Mouse (Mus musculus): Measurements from ENCODE around the gene Usp7. TPM values are rescaled to one million over a fixed set of nuclear protein-coding genes. Genes with fewer than 3 reads are reported as not detected.

The Usp7 gene
- polyA plus RNA-seq, 1 experiment from 2014 or later: 38.8 TPM

GRCm38 (mm10) chr16:8667261-8667660 is 124.8 kb downstream of the Usp7 start:
- H3K27ac ChIP-seq (ENCODE audit: low read depth, low read length): no peak overlapping the region
- no peaks in the 10 kb centered on the region for H3K27me3 ChIP-seq (ENCODE audit: control insufficient read depth, insufficient read depth, low read length)
- H3K4me1 ChIP-seq (ENCODE audit: control insufficient read depth, insufficient read depth, low read length): peaks cover 28% of the 10 kb centered on the region
- H3K4me3 ChIP-seq (ENCODE audit: low read depth, low read length): no peak overlapping the region
- no peak for DNase-seq (ENCODE audit: low spot score)
- WGBS: 88% methylated on average over 7 of the region's 7 CpGs
- H3K36me3 ChIP-seq (ENCODE audit: control insufficient read depth, insufficient read depth, low read length): peaks cover 3% of the 10 kb centered on the region; the same call in 1 of the 2 replicates
- no peak overlapping the region for H3K4me2 ChIP-seq (ENCODE audit: low read depth)
- no peaks in the 10 kb centered on the region for H3K9me3 ChIP-seq (ENCODE audit: control insufficient read depth, low read length)
- H3K9ac ChIP-seq (ENCODE audit: low read length): no peak overlapping the region
- ATAC-seq (ENCODE audit: insufficient read depth, low FRiP score, low TSS enrichment): no peak

- Histone ChIP-seq H3K4me1 (ENCODE audit: control insufficient read depth, insufficient read depth, low read length) (peaks cover 28% of the 10 kb centered on the region), H3K9me3 (ENCODE audit: control insufficient read depth, low read length) (no peaks in the 10 kb centered on the region), H3K27ac (ENCODE audit: low read depth, low read length) (no peak overlapping the region), H3K36me3 (ENCODE audit: control insufficient read depth, insufficient read depth, low read length) (peaks cover 3% of the 10 kb centered on the region; the same call in 1 of the 2 replicates), H3K9ac (ENCODE audit: low read length) (no peak overlapping the region), H3K4me3 (ENCODE audit: low read depth, low read length) (no peak overlapping the region), H3K27me3 (ENCODE audit: control insufficient read depth, insufficient read depth, low read length) (no peaks in the 10 kb centered on the region), H3K4me2 (ENCODE audit: low read depth) (no peak overlapping the region)
- no peak for DNase-seq (ENCODE audit: low spot score)
- WGBS: 57% methylated on average over 2 of the region's 2 CpGs
- ATAC-seq (ENCODE audit: insufficient read depth, low FRiP score, low TSS enrichment): no peak
Observed at GRCm38 (mm10) chr16:8666452-8666851, 125.7 kb downstream of the Usp7 start.

GRCm38 (mm10) chr16:8665367-8665766 is 126.7 kb downstream of the Usp7 start:
- 79% methylated on average over 5 of the region's 5 CpGs for WGBS
- peaks cover 24% of the 10 kb centered on the region for H3K4me1 ChIP-seq (ENCODE audit: control insufficient read depth, insufficient read depth, low read length)

GRCm38 (mm10) chr16:8663606-8664539 is 128.2 kb downstream of the Usp7 start:
- Histone ChIP-seq H3K4me2 (ENCODE audit: low read depth) (no peak overlapping the region), H3K36me3 (ENCODE audit: control insufficient read depth, insufficient read depth, low read length) (peaks cover 9% of the 10 kb centered on the region), H3K27ac (ENCODE audit: low read depth, low read length) (no peak overlapping the region), H3K27me3 (ENCODE audit: control insufficient read depth, insufficient read depth, low read length) (no peaks in the 10 kb centered on the region), H3K9ac (ENCODE audit: low read length) (no peak overlapping the region), H3K9me3 (ENCODE audit: control insufficient read depth, low read length) (no peaks in the 10 kb centered on the region), H3K4me1 (ENCODE audit: control insufficient read depth, insufficient read depth, low read length) (peaks cover 12% of the 10 kb centered on the region), H3K4me3 (ENCODE audit: low read depth, low read length) (no peak overlapping the region)
- ATAC-seq (ENCODE audit: insufficient read depth, low FRiP score, low TSS enrichment): no peak
- 80% methylated on average over 24 of the region's 24 CpGs for WGBS
- no peak for DNase-seq (ENCODE audit: low spot score)

More at GRCm38 (mm10) chr16:8665367-8665766, 126.7 kb downstream of the Usp7 start:
- DNase-seq (ENCODE audit: low spot score): no peak
- H3K9me3 ChIP-seq (ENCODE audit: control insufficient read depth, low read length): no peaks in the 10 kb centered on the region
- no peak overlapping the region for H3K27ac ChIP-seq (ENCODE audit: low read depth, low read length)
- no peak overlapping the region for H3K4me3 ChIP-seq (ENCODE audit: low read depth, low read length)
- no peaks in the 10 kb centered on the region for H3K27me3 ChIP-seq (ENCODE audit: control insufficient read depth, insufficient read depth, low read length)
- H3K36me3 ChIP-seq (ENCODE audit: control insufficient read depth, insufficient read depth, low read length): peaks cover 7% of the 10 kb centered on the region
- H3K9ac ChIP-seq (ENCODE audit: low read length): no peak overlapping the region
- H3K4me2 ChIP-seq (ENCODE audit: low read depth): no peak overlapping the region
- ATAC-seq (ENCODE audit: insufficient read depth, low FRiP score, low TSS enrichment): no peak

GRCm38 (mm10) chr16:8663022-8663421 is 129.1 kb downstream of the Usp7 start:
- Histone ChIP-seq H3K36me3 (ENCODE audit: control insufficient read depth, insufficient read depth, low read length) (peaks cover 9% of the 10 kb centered on the region), H3K4me1 (ENCODE audit: control insufficient read depth, insufficient read depth, low read length) (peaks cover 6% of the 10 kb centered on the region; the same call in 1 of the 2 replicates), H3K4me2 (ENCODE audit: low read depth) (no peak overlapping the region), H3K9me3 (ENCODE audit: control insufficient read depth, low read length) (no peaks in the 10 kb centered on the region), H3K27me3 (ENCODE audit: control insufficient read depth, insufficient read depth, low read length) (no peaks in the 10 kb centered on the region), H3K4me3 (ENCODE audit: low read depth, low read length) (no peak overlapping the region), H3K9ac (ENCODE audit: low read length) (no peak overlapping the region), H3K27ac (ENCODE audit: low read depth, low read length) (no peak overlapping the region)
- no peak for DNase-seq (ENCODE audit: low spot score)
- no peak for ATAC-seq (ENCODE audit: insufficient read depth, low FRiP score, low TSS enrichment)
- 83% methylated on average over 2 of the region's 2 CpGs for WGBS

- H3K4me1 ChIP-seq (ENCODE audit: control insufficient read depth, insufficient read depth, low read length): no peaks in the 10 kb centered on the region
- peaks cover 13% of the 10 kb centered on the region for H3K36me3 ChIP-seq (ENCODE audit: control insufficient read depth, insufficient read depth, low read length)
- H3K9me3 ChIP-seq (ENCODE audit: control insufficient read depth, low read length): no peaks in the 10 kb centered on the region
- H3K4me3 ChIP-seq (ENCODE audit: low read depth, low read length): no peak overlapping the region
- 93% methylated on average over 4 of the region's 4 CpGs for WGBS
- H3K27ac ChIP-seq (ENCODE audit: low read depth, low read length): no peak overlapping the region
- H3K4me2 ChIP-seq (ENCODE audit: low read depth): no peak overlapping the region
- H3K27me3 ChIP-seq (ENCODE audit: control insufficient read depth, insufficient read depth, low read length): no peaks in the 10 kb centered on the region
- H3K9ac ChIP-seq (ENCODE audit: low read length): no peak overlapping the region
- ATAC-seq (ENCODE audit: insufficient read depth, low FRiP score, low TSS enrichment) (no peak), DNase-seq (ENCODE audit: low spot score) (no peak)
Observed at GRCm38 (mm10) chr16:8658764-8659163, 133.3 kb downstream of the Usp7 start.

GRCm38 (mm10) chr16:8658349-8658748 is 133.8 kb downstream of the Usp7 start:
- no peaks in the 10 kb centered on the region for H3K9me3 ChIP-seq (ENCODE audit: control insufficient read depth, low read length)
- no peak overlapping the region for H3K4me2 ChIP-seq (ENCODE audit: low read depth)
- ATAC-seq (ENCODE audit: insufficient read depth, low FRiP score, low TSS enrichment) (no peak), DNase-seq (ENCODE audit: low spot score) (no peak)
- whole genome bisulfite sequencing: 89% methylated on average over 4 of the region's 4 CpGs
- H3K27ac ChIP-seq (ENCODE audit: low read depth, low read length): no peak overlapping the region
- peaks cover 13% of the 10 kb centered on the region for H3K36me3 ChIP-seq (ENCODE audit: control insufficient read depth, insufficient read depth, low read length)
- no peaks in the 10 kb centered on the region for H3K27me3 ChIP-seq (ENCODE audit: control insufficient read depth, insufficient read depth, low read length)
- H3K4me1 ChIP-seq (ENCODE audit: control insufficient read depth, insufficient read depth, low read length): no peaks in the 10 kb centered on the region
- H3K9ac ChIP-seq (ENCODE audit: low read length): no peak overlapping the region
- no peak overlapping the region for H3K4me3 ChIP-seq (ENCODE audit: low read depth, low read length)

- ATAC-seq (ENCODE audit: insufficient read depth, low FRiP score, low TSS enrichment): no peak
- Histone ChIP-seq H3K36me3 (ENCODE audit: control insufficient read depth, insufficient read depth, low read length) (peaks cover 11% of the 10 kb centered on the region), H3K9ac (ENCODE audit: low read length) (no peak overlapping the region), H3K4me1 (ENCODE audit: control insufficient read depth, insufficient read depth, low read length) (no peaks in the 10 kb centered on the region), H3K4me2 (ENCODE audit: low read depth) (no peak overlapping the region), H3K27me3 (ENCODE audit: control insufficient read depth, insufficient read depth, low read length) (no peaks in the 10 kb centered on the region), H3K4me3 (ENCODE audit: low read depth, low read length) (no peak overlapping the region), H3K9me3 (ENCODE audit: control insufficient read depth, low read length) (no peaks in the 10 kb centered on the region), H3K27ac (ENCODE audit: low read depth, low read length) (no peak overlapping the region)
- DNase-seq (ENCODE audit: low spot score): no peak
- 94% methylated on average over 2 of the region's 2 CpGs for WGBS
Observed at GRCm38 (mm10) chr16:8656256-8656655, 135.9 kb downstream of the Usp7 start.

GRCm38 (mm10) chr16:8655599-8655998 is 136.5 kb downstream of the Usp7 start:
- Histone ChIP-seq H3K9ac (ENCODE audit: low read length) (no peak overlapping the region), H3K4me1 (ENCODE audit: control insufficient read depth, insufficient read depth, low read length) (no peaks in the 10 kb centered on the region), H3K36me3 (ENCODE audit: control insufficient read depth, insufficient read depth, low read length) (peaks cover 9% of the 10 kb centered on the region), H3K9me3 (ENCODE audit: control insufficient read depth, low read length) (no peaks in the 10 kb centered on the region), H3K27ac (ENCODE audit: low read depth, low read length) (no peak overlapping the region), H3K4me2 (ENCODE audit: low read depth) (no peak overlapping the region), H3K4me3 (ENCODE audit: low read depth, low read length) (no peak overlapping the region), H3K27me3 (ENCODE audit: control insufficient read depth, insufficient read depth, low read length) (no peaks in the 10 kb centered on the region)
- ATAC-seq (ENCODE audit: insufficient read depth, low FRiP score, low TSS enrichment) (0 out of 2 replicates have a peak, but pooled peaks have one; percentile 11), DNase-seq (ENCODE audit: low spot score) (no peak)
- 84% methylated on average over 9 of the region's 9 CpGs for WGBS

All from neural tube, embryonic 11.5 days (tissue).